Mouse (Mus musculus): Measurements from ENCODE around the gene Snrpa1. TPM values are rescaled to one million over a fixed set of nuclear protein-coding genes. Genes with fewer than 3 reads are reported as not detected.
"Not testable (repeated sequence)": the region's sequence is repeated elsewhere in the genome, so short reads cannot be mapped to it uniquely, and the experiment has no call there.

Snrpa1 gene
- polyA plus RNA-seq, 1 experiment from 2014 or later: 271 TPM

- no peak within 1 kb of the TSS for H3K9ac ChIP-seq (ENCODE audit: low read length)
- no peak for ATAC-seq (ENCODE audit: insufficient number of reproducible peaks, low FRiP score, low TSS enrichment, low read depth)
- no peaks in the 10 kb centered on the region for H3K27me3 ChIP-seq (ENCODE audit: control insufficient read depth, insufficient read depth, low read length)
- H3K4me1 ChIP-seq (ENCODE audit: control insufficient read depth, insufficient read depth, low read length): peaks cover 71% of the 10 kb centered on the region
- H3K27ac ChIP-seq (replicated peaks; ENCODE audit: low read depth, low read length): no peak within 1 kb of the TSS
- 58% methylated on average over 10 of the region's 10 CpGs for WGBS
- no peaks in the 10 kb centered on the region for H3K36me3 ChIP-seq (ENCODE audit: control insufficient read depth, insufficient read depth, low read length)
- no peaks in the 10 kb centered on the region for H3K9me3 ChIP-seq (ENCODE audit: control insufficient read depth, low read length)
- no peak for DNase-seq (ENCODE audit: low spot score)
- H3K4me3 ChIP-seq (ENCODE audit: low read depth, low read length): no peak within 1 kb of the TSS
- H3K4me2 ChIP-seq (ENCODE audit: low read depth, severe bottlenecking): no peak within 1 kb of the TSS
These were observed 15.0 kb upstream of the Snrpa1 start, which contains the start of gene Gm45213 for GRCm38 (mm10) chr7:66043552-66044459. Gm45213 (plus strand) TSS chr7:66043602.

- no peaks in the 10 kb centered on the region for H3K36me3 ChIP-seq (ENCODE audit: control insufficient read depth, insufficient read depth, low read length)
- 17% methylated on average over 9 of the region's 9 CpGs for WGBS
- DNase-seq (ENCODE audit: low spot score) (no peak), ATAC-seq (ENCODE audit: insufficient number of reproducible peaks, low FRiP score, low TSS enrichment, low read depth) (no peak)
- no peaks in the 10 kb centered on the region for H3K9me3 ChIP-seq (ENCODE audit: control insufficient read depth, low read length)
- H3K27me3 ChIP-seq (ENCODE audit: control insufficient read depth, insufficient read depth, low read length): no peaks in the 10 kb centered on the region
- H3K4me3 ChIP-seq (ENCODE audit: low read depth, low read length): no peak overlapping the region
- 0 out of 2 replicates have a peak overlapping the region, but pooled peaks have one; percentile 12 for H3K27ac ChIP-seq (replicated peaks; ENCODE audit: low read depth, low read length)
- H3K9ac ChIP-seq (ENCODE audit: low read length): no peak overlapping the region; the same call in 1 of the 2 replicates
- no peak overlapping the region for H3K4me2 ChIP-seq (ENCODE audit: low read depth, severe bottlenecking)
- peaks cover 63% of the 10 kb centered on the region for H3K4me1 ChIP-seq (ENCODE audit: control insufficient read depth, insufficient read depth, low read length)
These were observed 14.2 kb upstream of the Snrpa1 start for GRCm38 (mm10) chr7:66044617-66045016.

GRCm38 (mm10) chr7:66046921-66047918 lies 11.6 kb upstream of the Snrpa1 start:
- H3K27ac ChIP-seq (replicated peaks; ENCODE audit: low read depth, low read length): no peak overlapping the region; the same call in 1 of the 2 replicates
- ATAC-seq (ENCODE audit: insufficient number of reproducible peaks, low FRiP score, low TSS enrichment, low read depth) (peak; percentile 55; the same call in 1 of the 2 replicates), DNase-seq (ENCODE audit: low spot score) (peak; percentile 41)
- WGBS: 30% methylated on average over 17 of the region's 17 CpGs
- H3K4me3 ChIP-seq (ENCODE audit: low read depth, low read length): no peak overlapping the region
- no peaks in the 10 kb centered on the region for H3K36me3 ChIP-seq (ENCODE audit: control insufficient read depth, insufficient read depth, low read length)
- 0 out of 2 replicates have a peak overlapping the region, but pooled peaks have one; percentile 23 for H3K9ac ChIP-seq (ENCODE audit: low read length)
- no peak overlapping the region for H3K4me2 ChIP-seq (ENCODE audit: low read depth, severe bottlenecking)
- no peaks in the 10 kb centered on the region for H3K27me3 ChIP-seq (ENCODE audit: control insufficient read depth, insufficient read depth, low read length)
- no peaks in the 10 kb centered on the region for H3K9me3 ChIP-seq (ENCODE audit: control insufficient read depth, low read length)
- peaks cover 49% of the 10 kb centered on the region for H3K4me1 ChIP-seq (ENCODE audit: control insufficient read depth, insufficient read depth, low read length)

GRCm38 (mm10) chr7:66047975-66048374 lies 10.8 kb upstream of the Snrpa1 start:
- Histone ChIP-seq H3K9ac (ENCODE audit: low read length) (no peak overlapping the region), H3K9me3 (ENCODE audit: control insufficient read depth, low read length) (no peaks in the 10 kb centered on the region), H3K27me3 (ENCODE audit: control insufficient read depth, insufficient read depth, low read length) (no peaks in the 10 kb centered on the region), H3K27ac (replicated peaks; ENCODE audit: low read depth, low read length) (no peak overlapping the region), H3K4me2 (ENCODE audit: low read depth, severe bottlenecking) (no peak overlapping the region), H3K4me1 (ENCODE audit: control insufficient read depth, insufficient read depth, low read length) (peaks cover 49% of the 10 kb centered on the region), H3K4me3 (ENCODE audit: low read depth, low read length) (no peak overlapping the region), H3K36me3 (ENCODE audit: control insufficient read depth, insufficient read depth, low read length) (no peaks in the 10 kb centered on the region)
- ATAC-seq (ENCODE audit: insufficient number of reproducible peaks, low FRiP score, low TSS enrichment, low read depth): no peak
- 78% methylated on average over 4 of the region's 4 CpGs for WGBS
- DNase-seq (ENCODE audit: low spot score): no peak

DNA sequence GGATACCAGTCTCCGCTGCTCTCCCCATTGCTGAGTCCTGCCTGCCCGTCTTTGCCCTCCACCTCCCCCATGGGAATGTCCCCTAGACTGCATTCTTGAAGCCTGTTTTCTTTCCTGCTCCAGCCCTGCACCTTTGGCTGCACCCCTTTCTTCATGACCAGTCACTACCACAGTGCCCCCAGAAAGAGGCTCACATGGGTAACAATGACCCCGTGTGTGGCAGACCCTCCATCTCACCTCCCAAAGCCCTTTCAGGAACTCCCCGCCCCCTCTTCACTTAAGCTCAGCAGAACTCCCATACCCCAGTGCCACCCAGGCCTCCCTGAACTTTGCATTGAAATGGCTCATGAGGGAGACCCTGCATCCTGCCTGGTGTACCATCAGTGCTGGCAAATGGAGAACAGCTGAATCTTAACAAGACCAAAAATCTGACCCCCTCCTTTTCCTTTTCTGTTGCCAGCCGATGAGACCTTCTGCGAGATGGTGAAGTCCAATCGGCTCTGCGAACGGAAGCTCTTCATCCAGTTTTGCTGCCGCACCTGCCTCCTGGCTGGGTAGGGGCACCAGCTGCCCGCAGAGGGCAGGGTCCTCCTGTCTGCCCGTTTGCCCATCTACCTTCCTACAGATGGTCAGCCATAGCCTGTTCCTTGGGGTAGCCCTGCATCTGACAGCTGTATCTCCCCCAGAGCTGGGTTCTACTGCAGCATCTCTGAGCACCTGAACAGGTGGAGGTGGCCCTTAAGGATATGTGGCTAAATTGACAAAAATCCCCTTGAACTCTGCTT lies 10.2 kb upstream of the Snrpa1 start:
- Histone ChIP-seq H3K4me3 (ENCODE audit: low read depth, low read length) (no peak overlapping the region), H3K27me3 (ENCODE audit: control insufficient read depth, insufficient read depth, low read length) (no peaks in the 10 kb centered on the region), H3K4me2 (ENCODE audit: low read depth, severe bottlenecking) (no peak overlapping the region), H3K36me3 (ENCODE audit: control insufficient read depth, insufficient read depth, low read length) (no peaks in the 10 kb centered on the region), H3K9ac (ENCODE audit: low read length) (no peak overlapping the region), H3K27ac (replicated peaks; ENCODE audit: low read depth, low read length) (no peak overlapping the region), H3K4me1 (ENCODE audit: control insufficient read depth, insufficient read depth, low read length) (peaks cover 44% of the 10 kb centered on the region), H3K9me3 (ENCODE audit: control insufficient read depth, low read length) (no peaks in the 10 kb centered on the region)
- ATAC-seq (ENCODE audit: insufficient number of reproducible peaks, low FRiP score, low TSS enrichment, low read depth) (no peak), DNase-seq (ENCODE audit: low spot score) (no peak)
- WGBS: 88% methylated on average over 12 of the region's 12 CpGs

GRCm38 (mm10) chr7:66053946-66054483 lies 4.8 kb upstream of the Snrpa1 start:
- WGBS: 88% methylated on average over 4 of the region's 4 CpGs
- ATAC-seq (ENCODE audit: insufficient number of reproducible peaks, low FRiP score, low TSS enrichment, low read depth): no peak
- Histone ChIP-seq H3K9me3 (ENCODE audit: control insufficient read depth, low read length) (no peaks in the 10 kb centered on the region), H3K4me2 (ENCODE audit: low read depth, severe bottlenecking) (no peak overlapping the region), H3K4me3 (ENCODE audit: low read depth, low read length) (no peak overlapping the region), H3K4me1 (ENCODE audit: control insufficient read depth, insufficient read depth, low read length) (no peaks in the 10 kb centered on the region), H3K36me3 (ENCODE audit: control insufficient read depth, insufficient read depth, low read length) (no peaks in the 10 kb centered on the region), H3K27ac (replicated peaks; ENCODE audit: low read depth, low read length) (no peak overlapping the region), H3K9ac (ENCODE audit: low read length) (no peak overlapping the region), H3K27me3 (ENCODE audit: control insufficient read depth, insufficient read depth, low read length) (no peaks in the 10 kb centered on the region)
- DNase-seq (ENCODE audit: low spot score): no peak

- not testable (repeated sequence) for H3K9ac ChIP-seq (ENCODE audit: low read length); H3K27me3 ChIP-seq (ENCODE audit: control insufficient read depth, insufficient read depth, low read length); H3K4me3 ChIP-seq (ENCODE audit: low read depth, low read length); DNase-seq (ENCODE audit: low spot score); ATAC-seq (ENCODE audit: insufficient number of reproducible peaks, low FRiP score, low TSS enrichment, low read depth); H3K4me1 ChIP-seq (ENCODE audit: control insufficient read depth, insufficient read depth, low read length); H3K4me2 ChIP-seq (ENCODE audit: low read depth, severe bottlenecking); H3K27ac ChIP-seq (replicated peaks; ENCODE audit: low read depth, low read length); H3K36me3 ChIP-seq (ENCODE audit: control insufficient read depth, insufficient read depth, low read length); H3K9me3 ChIP-seq (ENCODE audit: control insufficient read depth, low read length)
- WGBS: 17% methylated on average over 2 of the region's 2 CpGs
These were observed 3.4 kb upstream of the Snrpa1 start for GRCm38 (mm10) chr7:66055356-66055755.

Data from limb, embryonic 11.5 days (tissue).